Mouse (Mus musculus): ENCODE results near the gene Apol6.

DNA sequence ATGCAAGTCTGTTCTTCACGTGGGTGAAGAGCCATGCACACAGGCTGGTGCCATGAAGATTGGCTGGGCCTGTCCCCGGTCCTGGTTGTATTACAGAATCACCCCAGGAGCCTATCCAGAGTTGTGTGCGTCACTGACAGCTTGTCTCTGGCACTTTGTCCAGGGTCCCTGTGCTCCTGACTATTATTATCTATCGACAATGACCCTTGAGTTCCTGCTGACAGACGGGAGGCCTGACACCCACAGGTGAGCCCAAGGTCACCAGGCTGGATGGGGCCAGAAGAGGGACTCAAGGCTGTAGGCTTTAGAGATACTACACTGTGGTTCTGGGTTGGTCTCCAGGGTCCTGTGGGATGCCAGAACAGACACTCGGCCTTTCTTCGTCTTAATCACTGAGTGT lies 25.0 kb upstream of the Apol6 start:
- no peak for TF ChIP-seq CTCF (IDR thresholded peaks at IDR 0.05; ENCODE audit: borderline replicate concordance, control insufficient read depth, extremely low read depth, insufficient read depth, low read length, poor library complexity)
- TF ChIP-seq POLR2A (IDR thresholded peaks at IDR 0.05; ENCODE audit: control insufficient read depth, extremely low read depth, insufficient read depth, low read length, poor library complexity), result no peak

All from thymus, adult 2 months (tissue).